Comparison of ENCODE assay signal across 8 mouse cellular contexts in genomic region chr16:82958951-82959350, GRCm38 (mm10).
DNase-seq lines count a peak whose midpoint lies in the region; ATAC-seq and TF ChIP-seq lines count a peak whose summit lies in the region.
"Not testable (repeated sequence)": the region's sequence is repeated elsewhere in the genome, so short reads cannot be mapped to it uniquely, and the experiment has no call there.

No protein-coding gene starts in this region.

- H3K27me3 ChIP-seq in embryonic facial prominence, embryonic 14.5 days (replicated peaks; ENCODE audit: control insufficient read depth, insufficient read depth, low read length); forebrain, postnatal 0 days (ENCODE audit: insufficient read depth, low read length); hindbrain, postnatal 0 days (ENCODE audit: insufficient read depth, low read length); lung, embryonic 14.5 days (ENCODE audit: insufficient read depth, low read length); midbrain, embryonic 14.5 days (ENCODE audit: control insufficient read depth, insufficient read depth, low read length): not testable (repeated sequence)

- not testable (repeated sequence) for H3K4me1 ChIP-seq in embryonic facial prominence, embryonic 14.5 days (ENCODE audit: control insufficient read depth, insufficient read depth, low read length); forebrain, postnatal 0 days (ENCODE audit: insufficient read depth); hindbrain, postnatal 0 days (ENCODE audit: insufficient read depth, low read length); lung, embryonic 14.5 days (ENCODE audit: insufficient read depth); midbrain, embryonic 14.5 days (ENCODE audit: control insufficient read depth, insufficient read depth, low read length)

- peak; percentile 6 for DNase-seq in brain, adult 2 months (ENCODE audit: low read depth, low spot score)
- DNase-seq in cerebellum, postnatal 10 days, result peak; percentile 52 to 59
- DNase-seq in embryonic facial prominence, embryonic 14.5 days (ENCODE audit: low spot score), result peak; percentile 22
- DNase-seq in forebrain, postnatal 0 days, result peak; percentile 5
- DNase-seq in hindbrain, postnatal 0 days (ENCODE audit: low spot score), result peak; percentile 50
- DNase-seq in lung, embryonic 14.5 days, result peak; percentile 40
- peak; percentile 9 for DNase-seq in midbrain, embryonic 14.5 days
- DNase-seq in retina, postnatal 1 day, result peak; percentile 19

- H3K9ac ChIP-seq in embryonic facial prominence, embryonic 14.5 days (ENCODE audit: low read depth, low read length); forebrain, postnatal 0 days; hindbrain, postnatal 0 days (replicated peaks; ENCODE audit: low read length); lung, embryonic 14.5 days; midbrain, embryonic 14.5 days (replicated peaks; ENCODE audit: low read length): not testable (repeated sequence)

- not testable (repeated sequence) for H3K36me3 ChIP-seq in embryonic facial prominence, embryonic 14.5 days (ENCODE audit: control insufficient read depth, insufficient read depth, low read length); forebrain, postnatal 0 days (ENCODE audit: insufficient read depth); hindbrain, postnatal 0 days (ENCODE audit: insufficient read depth, low read length); lung, embryonic 14.5 days (ENCODE audit: insufficient read depth); midbrain, embryonic 14.5 days (ENCODE audit: control insufficient read depth, insufficient read depth, low read length)

- not testable (repeated sequence) for H3K4me3 ChIP-seq in embryonic facial prominence, embryonic 14.5 days (ENCODE audit: low read depth, low read length); forebrain, postnatal 0 days (ENCODE audit: low read depth, low read length); hindbrain, postnatal 0 days (ENCODE audit: low read length); lung, embryonic 14.5 days (ENCODE audit: low read depth, low read length); midbrain, embryonic 14.5 days (replicated peaks; ENCODE audit: low read depth, low read length)

- H3K4me2 ChIP-seq in embryonic facial prominence, embryonic 14.5 days (ENCODE audit: low read depth, low read length); forebrain, postnatal 0 days (ENCODE audit: low read depth); hindbrain, postnatal 0 days (ENCODE audit: low read depth, low read length); lung, embryonic 14.5 days; midbrain, embryonic 14.5 days (ENCODE audit: low read length): not testable (repeated sequence)

- not testable (repeated sequence) for H3K27ac ChIP-seq in embryonic facial prominence, embryonic 14.5 days (replicated peaks; ENCODE audit: low read depth, low read length); forebrain, postnatal 0 days (ENCODE audit: low read depth, low read length); hindbrain, postnatal 0 days; lung, embryonic 14.5 days (ENCODE audit: low read depth); midbrain, embryonic 14.5 days (replicated peaks; ENCODE audit: low read depth, low read length)

- TF ChIP-seq CTCF in forebrain, postnatal 0 days (IDR thresholded peaks at IDR 0.05; ENCODE audit: low read depth); hindbrain, postnatal 0 days (IDR thresholded peaks at IDR 0.05; ENCODE audit: low read depth); lung, embryonic 14.5 days (IDR thresholded peaks at IDR 0.05; ENCODE audit: low read depth): not testable (repeated sequence)

- not testable (repeated sequence) for ATAC-seq in embryonic facial prominence, embryonic 14.5 days (ENCODE audit: low read depth); forebrain, postnatal 0 days; hindbrain, postnatal 0 days; lung, embryonic 14.5 days (ENCODE audit: insufficient read depth); midbrain, embryonic 14.5 days (ENCODE audit: low FRiP score, low TSS enrichment)

- not testable (repeated sequence) for H3K9me3 ChIP-seq in embryonic facial prominence, embryonic 14.5 days (ENCODE audit: control insufficient read depth, low read length); forebrain, postnatal 0 days (ENCODE audit: low read length); hindbrain, postnatal 0 days (ENCODE audit: low read length); lung, embryonic 14.5 days (ENCODE audit: low read depth, low read length); midbrain, embryonic 14.5 days (ENCODE audit: control insufficient read depth, low read length)

- 81% methylated on average over 3 of the region's 3 CpGs for WGBS in embryonic facial prominence, embryonic 14.5 days
- 71% methylated on average over 3 of the region's 3 CpGs for WGBS in forebrain, postnatal 0 days
- 79% methylated on average over 3 of the region's 3 CpGs for WGBS in hindbrain, postnatal 0 days
- WGBS in lung, embryonic 14.5 days, result 84% methylated on average over 3 of the region's 3 CpGs
- WGBS in midbrain, embryonic 14.5 days, result 87% methylated on average over 3 of the region's 3 CpGs

Comparison
In these comparisons a context has a peak if more than half of its experiments do, and no peak if none do; other contexts are left out.
1. DNase-seq: peak in every context shown above with its lines; median percentile 56 in cerebellum, postnatal 10 days; 50 in hindbrain, postnatal 0 days; 40 in lung, embryonic 14.5 days; 22 in embryonic facial prominence, embryonic 14.5 days; 19 in retina, postnatal 1 day; 9 in midbrain, embryonic 14.5 days; 6 in brain, adult 2 months; 5 in forebrain, postnatal 0 days.